Mouse (Mus musculus): ENCODE measurements around the gene Rora. TPM values are rescaled to one million over a fixed set of nuclear protein-coding genes. Genes with fewer than 3 reads are reported as not detected.

Gene Rora
- polyA plus RNA-seq, 1 experiment from 2014 or later = 43.6 TPM

GRCm38 (mm10) chr9:69213796-69214195 is 560.2 kb downstream of the Rora start:
- Histone ChIP-seq H3K4me3 (ENCODE audit: low read depth, low read length) (no peak overlapping the region), H3K4me1 (ENCODE audit: control insufficient read depth, insufficient read depth, low read length) (peaks cover 3% of the 10 kb centered on the region; the same call in 1 of the 2 replicates), H3K36me3 (ENCODE audit: control insufficient read depth, insufficient read depth, low read length) (no peaks in the 10 kb centered on the region), H3K9me3 (replicated peaks; ENCODE audit: control insufficient read depth, low read length, poor library complexity, severe bottlenecking) (no peaks in the 10 kb centered on the region), H3K9ac (ENCODE audit: low read depth, low read length) (no peak overlapping the region), H3K4me2 (ENCODE audit: low read length) (no peak overlapping the region), H3K27me3 (ENCODE audit: control insufficient read depth, insufficient read depth, low read depth, low read length) (no peaks in the 10 kb centered on the region), H3K27ac (ENCODE audit: low read length) (0 out of 2 replicates have a peak overlapping the region, but pooled peaks have one; percentile 9)
- WGBS = 63% methylated on average over 5 of the region's 5 CpGs
- ATAC-seq = no peak

- H3K36me3 ChIP-seq (ENCODE audit: control insufficient read depth, insufficient read depth, low read length) = no peaks in the 10 kb centered on the region
- 75% methylated on average over 3 of the region's 3 CpGs for WGBS
These were observed 571.3 kb downstream of the Rora start for GRCm38 (mm10) chr9:69224841-69225240.

GRCm38 (mm10) chr9:69226424-69226823 is 572.8 kb downstream of the Rora start:
- H3K36me3 ChIP-seq (ENCODE audit: control insufficient read depth, insufficient read depth, low read length) = no peaks in the 10 kb centered on the region
- H3K9me3 ChIP-seq (replicated peaks; ENCODE audit: control insufficient read depth, low read length, poor library complexity, severe bottlenecking) = no peaks in the 10 kb centered on the region
- H3K4me3 ChIP-seq (ENCODE audit: low read depth, low read length) = no peak overlapping the region
- WGBS = 30% methylated on average over 3 of the region's 3 CpGs
- H3K9ac ChIP-seq (ENCODE audit: low read depth, low read length) = no peak overlapping the region
- no peak overlapping the region for H3K4me2 ChIP-seq (ENCODE audit: low read length)
- no peak for ATAC-seq
- no peak overlapping the region for H3K27ac ChIP-seq (ENCODE audit: low read length)
- H3K27me3 ChIP-seq (ENCODE audit: control insufficient read depth, insufficient read depth, low read depth, low read length) = no peaks in the 10 kb centered on the region
- no peaks in the 10 kb centered on the region; the same call in 1 of the 2 replicates for H3K4me1 ChIP-seq (ENCODE audit: control insufficient read depth, insufficient read depth, low read length)

More at GRCm38 (mm10) chr9:69224841-69225240, 571.3 kb downstream of the Rora start:
- ATAC-seq = no peak
- no peak overlapping the region for H3K27ac ChIP-seq (ENCODE audit: low read length)
- no peak overlapping the region for H3K4me3 ChIP-seq (ENCODE audit: low read depth, low read length)
- H3K4me2 ChIP-seq (ENCODE audit: low read length) = no peak overlapping the region
- no peaks in the 10 kb centered on the region for H3K27me3 ChIP-seq (ENCODE audit: control insufficient read depth, insufficient read depth, low read depth, low read length)
- no peak overlapping the region for H3K9ac ChIP-seq (ENCODE audit: low read depth, low read length)
- H3K9me3 ChIP-seq (replicated peaks; ENCODE audit: control insufficient read depth, low read length, poor library complexity, severe bottlenecking) = no peaks in the 10 kb centered on the region
- H3K4me1 ChIP-seq (ENCODE audit: control insufficient read depth, insufficient read depth, low read length) = no peaks in the 10 kb centered on the region; the same call in 1 of the 2 replicates

GRCm38 (mm10) chr9:69227806-69228205 is 574.2 kb downstream of the Rora start:
- ATAC-seq = no peak
- 84% methylated on average over 6 of the region's 6 CpGs for WGBS

GRCm38 (mm10) chr9:69229935-69230334 is 576.3 kb downstream of the Rora start:
- H3K4me2 ChIP-seq (ENCODE audit: low read length) = no peak overlapping the region
- H3K4me3 ChIP-seq (ENCODE audit: low read depth, low read length) = no peak overlapping the region
- H3K9ac ChIP-seq (ENCODE audit: low read depth, low read length) = no peak overlapping the region
- no peak overlapping the region for H3K27ac ChIP-seq (ENCODE audit: low read length)
- no peaks in the 10 kb centered on the region for H3K9me3 ChIP-seq (replicated peaks; ENCODE audit: control insufficient read depth, low read length, poor library complexity, severe bottlenecking)
- no peaks in the 10 kb centered on the region; the same call in 1 of the 2 replicates for H3K4me1 ChIP-seq (ENCODE audit: control insufficient read depth, insufficient read depth, low read length)
- 92% methylated on average over 7 of the region's 7 CpGs for WGBS
- no peak for ATAC-seq
- H3K36me3 ChIP-seq (ENCODE audit: control insufficient read depth, insufficient read depth, low read length) = no peaks in the 10 kb centered on the region
- no peaks in the 10 kb centered on the region for H3K27me3 ChIP-seq (ENCODE audit: control insufficient read depth, insufficient read depth, low read depth, low read length)

More at GRCm38 (mm10) chr9:69227806-69228205, 574.2 kb downstream of the Rora start:
- Histone ChIP-seq H3K27me3 (ENCODE audit: control insufficient read depth, insufficient read depth, low read depth, low read length) (no peaks in the 10 kb centered on the region), H3K36me3 (ENCODE audit: control insufficient read depth, insufficient read depth, low read length) (no peaks in the 10 kb centered on the region), H3K27ac (ENCODE audit: low read length) (no peak overlapping the region), H3K9ac (ENCODE audit: low read depth, low read length) (no peak overlapping the region), H3K4me2 (ENCODE audit: low read length) (no peak overlapping the region), H3K4me3 (ENCODE audit: low read depth, low read length) (no peak overlapping the region), H3K4me1 (ENCODE audit: control insufficient read depth, insufficient read depth, low read length) (no peaks in the 10 kb centered on the region; the same call in 1 of the 2 replicates), H3K9me3 (replicated peaks; ENCODE audit: control insufficient read depth, low read length, poor library complexity, severe bottlenecking) (no peaks in the 10 kb centered on the region)

- no peak for ATAC-seq
- no peaks in the 10 kb centered on the region; the same call in 1 of the 2 replicates for H3K4me1 ChIP-seq (ENCODE audit: control insufficient read depth, insufficient read depth, low read length)
- 6% methylated on average over 7 of the region's 7 CpGs for WGBS
- no peak overlapping the region for H3K27ac ChIP-seq (ENCODE audit: low read length)
- no peaks in the 10 kb centered on the region for H3K36me3 ChIP-seq (ENCODE audit: control insufficient read depth, insufficient read depth, low read length)
- H3K4me3 ChIP-seq (ENCODE audit: low read depth, low read length) = no peak overlapping the region
- H3K27me3 ChIP-seq (ENCODE audit: control insufficient read depth, insufficient read depth, low read depth, low read length) = no peaks in the 10 kb centered on the region
- H3K9me3 ChIP-seq (replicated peaks; ENCODE audit: control insufficient read depth, low read length, poor library complexity, severe bottlenecking) = no peaks in the 10 kb centered on the region
- H3K4me2 ChIP-seq (ENCODE audit: low read length) = no peak overlapping the region
- H3K9ac ChIP-seq (ENCODE audit: low read depth, low read length) = no peak overlapping the region
These were observed 580.9 kb downstream of the Rora start for GRCm38 (mm10) chr9:69234526-69234925.

- Histone ChIP-seq H3K36me3 (ENCODE audit: control insufficient read depth, insufficient read depth, low read length) (no peaks in the 10 kb centered on the region), H3K9ac (ENCODE audit: low read depth, low read length) (no peak overlapping the region), H3K27me3 (ENCODE audit: control insufficient read depth, insufficient read depth, low read depth, low read length) (no peaks in the 10 kb centered on the region), H3K4me3 (ENCODE audit: low read depth, low read length) (no peak overlapping the region), H3K9me3 (replicated peaks; ENCODE audit: control insufficient read depth, low read length, poor library complexity, severe bottlenecking) (no peaks in the 10 kb centered on the region), H3K4me2 (ENCODE audit: low read length) (no peak overlapping the region), H3K27ac (ENCODE audit: low read length) (no peak overlapping the region), H3K4me1 (ENCODE audit: control insufficient read depth, insufficient read depth, low read length) (no peaks in the 10 kb centered on the region; the same call in 1 of the 2 replicates)
- ATAC-seq = no peak
- 84% methylated on average over 10 of the region's 10 CpGs for WGBS
These were observed 583.7 kb downstream of the Rora start for GRCm38 (mm10) chr9:69237316-69237715.

GRCm38 (mm10) chr9:69242538-69242937 is 589.0 kb downstream of the Rora start:
- no peak for ATAC-seq
- peaks cover 4% of the 10 kb centered on the region for H3K4me1 ChIP-seq (ENCODE audit: control insufficient read depth, insufficient read depth, low read length)
- H3K9ac ChIP-seq (ENCODE audit: low read depth, low read length) = no peak overlapping the region
- no peak overlapping the region for H3K27ac ChIP-seq (ENCODE audit: low read length)
- H3K27me3 ChIP-seq (ENCODE audit: control insufficient read depth, insufficient read depth, low read depth, low read length) = no peaks in the 10 kb centered on the region
- H3K4me2 ChIP-seq (ENCODE audit: low read length) = no peak overlapping the region
- H3K36me3 ChIP-seq (ENCODE audit: control insufficient read depth, insufficient read depth, low read length) = no peaks in the 10 kb centered on the region
- H3K4me3 ChIP-seq (ENCODE audit: low read depth, low read length) = no peak overlapping the region
- no peaks in the 10 kb centered on the region for H3K9me3 ChIP-seq (replicated peaks; ENCODE audit: control insufficient read depth, low read length, poor library complexity, severe bottlenecking)
- WGBS = 44% methylated on average over 6 of the region's 6 CpGs

GRCm38 (mm10) chr9:69243626-69244025 is 590.0 kb downstream of the Rora start:
- Histone ChIP-seq H3K27me3 (ENCODE audit: control insufficient read depth, insufficient read depth, low read depth, low read length) (no peaks in the 10 kb centered on the region), H3K4me2 (ENCODE audit: low read length) (no peak overlapping the region), H3K4me3 (ENCODE audit: low read depth, low read length) (no peak overlapping the region), H3K4me1 (ENCODE audit: control insufficient read depth, insufficient read depth, low read length) (peaks cover 4% of the 10 kb centered on the region), H3K27ac (ENCODE audit: low read length) (no peak overlapping the region), H3K36me3 (ENCODE audit: control insufficient read depth, insufficient read depth, low read length) (no peaks in the 10 kb centered on the region), H3K9me3 (replicated peaks; ENCODE audit: control insufficient read depth, low read length, poor library complexity, severe bottlenecking) (no peaks in the 10 kb centered on the region), H3K9ac (ENCODE audit: low read depth, low read length) (no peak overlapping the region)
- WGBS = 39% methylated on average over 6 of the region's 6 CpGs
- ATAC-seq = no peak
